Mouse (Mus musculus): Measurements from ENCODE around the gene Spag7.
A peak's percentile ranks its signal among the peaks of the same experiment; 100 is the strongest.

Spag7 gene

GRCm38 (mm10) chr11:70656456-70656927 lies 12.7 kb downstream of the Spag7 start:
- DNase-seq (ENCODE audit: low read depth, low spot score) = no peak

DNA sequence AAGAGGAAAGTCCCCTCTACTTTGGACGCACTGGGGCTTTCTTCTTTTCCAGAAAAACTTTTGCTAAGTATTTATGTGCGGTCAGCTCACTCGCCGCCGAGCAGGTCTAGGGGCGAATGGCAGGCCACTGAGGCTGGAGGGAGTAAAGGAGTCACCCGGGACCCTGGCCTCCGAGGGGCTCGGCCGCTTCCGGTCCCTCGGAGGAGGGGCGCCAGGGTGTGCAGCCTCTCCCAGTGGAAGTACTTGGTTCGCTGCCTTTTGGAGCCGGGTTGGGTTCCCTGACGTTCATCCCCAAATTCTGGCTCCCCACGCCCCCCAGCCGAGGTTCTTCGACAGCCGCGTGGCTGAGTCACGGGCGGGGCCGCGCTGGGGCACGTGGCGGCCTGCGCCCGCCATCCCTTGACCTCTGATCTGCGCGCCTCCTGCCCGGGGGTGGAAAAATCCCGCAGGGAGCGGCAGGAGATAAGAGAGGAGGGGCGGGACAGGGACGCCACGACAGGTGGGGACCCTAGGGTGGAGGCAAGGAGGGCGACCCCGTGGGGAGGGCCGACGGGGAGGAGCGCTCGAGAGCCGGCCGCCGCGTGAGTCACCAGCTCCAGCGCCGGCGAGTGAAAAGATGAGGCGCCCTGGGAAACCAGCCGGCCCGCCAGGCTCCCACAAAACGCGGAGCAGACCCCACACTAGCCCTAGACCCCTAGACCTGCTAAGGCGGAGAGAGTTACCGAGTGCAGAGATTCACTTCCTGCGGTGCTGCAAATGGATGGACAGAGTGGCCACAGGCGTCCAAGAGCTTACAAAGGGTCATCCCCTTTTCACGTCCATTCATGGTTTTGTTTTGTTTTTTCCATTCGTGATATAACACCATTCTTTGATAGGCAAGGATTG lies 13.4 kb downstream of the Spag7 start:
- peak; percentile 57 for DNase-seq (ENCODE audit: low read depth, low spot score)

DNA sequence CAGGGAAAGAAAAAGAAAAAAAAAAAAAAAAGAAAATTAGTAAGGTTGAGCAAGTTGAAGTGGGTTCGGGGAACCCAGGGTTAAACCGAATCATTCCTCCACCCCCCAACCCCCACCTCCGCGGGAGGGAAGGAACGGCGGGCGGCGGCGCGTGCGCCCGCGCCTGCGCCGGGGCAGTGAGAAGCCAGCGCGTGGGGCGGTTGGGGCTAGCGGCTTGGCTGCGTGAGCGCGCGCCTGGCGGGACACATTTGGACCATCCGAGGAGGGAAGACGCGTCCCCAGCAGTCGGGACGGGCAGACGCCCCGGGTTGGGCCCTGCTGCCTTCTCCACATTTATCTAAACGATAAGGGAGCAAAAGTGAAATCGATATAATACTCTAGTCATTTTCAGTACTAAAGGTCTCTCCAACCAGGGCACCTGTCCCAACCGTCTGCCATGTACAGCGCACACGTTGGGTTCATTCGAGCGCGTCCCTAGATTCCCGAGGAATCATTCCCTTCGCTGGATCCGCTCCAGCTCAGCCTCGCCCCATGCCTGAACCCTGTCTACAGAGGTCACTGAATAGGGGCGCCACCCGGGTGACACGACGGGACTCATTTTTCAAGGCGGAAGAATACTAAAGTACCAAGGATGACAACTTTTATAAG lies 14.2 kb downstream of the Spag7 start:
- peak; percentile 61 for DNase-seq (ENCODE audit: low read depth, low spot score)

GRCm38 (mm10) chr11:70654198-70654922 lies 14.9 kb downstream of the Spag7 start, which contains the start of gene Pfn1:
Gene Pfn1 (minus strand): TSS chr11:70654644.
- DNase-seq (ENCODE audit: low read depth, low spot score) = peak; percentile 43

DNA sequence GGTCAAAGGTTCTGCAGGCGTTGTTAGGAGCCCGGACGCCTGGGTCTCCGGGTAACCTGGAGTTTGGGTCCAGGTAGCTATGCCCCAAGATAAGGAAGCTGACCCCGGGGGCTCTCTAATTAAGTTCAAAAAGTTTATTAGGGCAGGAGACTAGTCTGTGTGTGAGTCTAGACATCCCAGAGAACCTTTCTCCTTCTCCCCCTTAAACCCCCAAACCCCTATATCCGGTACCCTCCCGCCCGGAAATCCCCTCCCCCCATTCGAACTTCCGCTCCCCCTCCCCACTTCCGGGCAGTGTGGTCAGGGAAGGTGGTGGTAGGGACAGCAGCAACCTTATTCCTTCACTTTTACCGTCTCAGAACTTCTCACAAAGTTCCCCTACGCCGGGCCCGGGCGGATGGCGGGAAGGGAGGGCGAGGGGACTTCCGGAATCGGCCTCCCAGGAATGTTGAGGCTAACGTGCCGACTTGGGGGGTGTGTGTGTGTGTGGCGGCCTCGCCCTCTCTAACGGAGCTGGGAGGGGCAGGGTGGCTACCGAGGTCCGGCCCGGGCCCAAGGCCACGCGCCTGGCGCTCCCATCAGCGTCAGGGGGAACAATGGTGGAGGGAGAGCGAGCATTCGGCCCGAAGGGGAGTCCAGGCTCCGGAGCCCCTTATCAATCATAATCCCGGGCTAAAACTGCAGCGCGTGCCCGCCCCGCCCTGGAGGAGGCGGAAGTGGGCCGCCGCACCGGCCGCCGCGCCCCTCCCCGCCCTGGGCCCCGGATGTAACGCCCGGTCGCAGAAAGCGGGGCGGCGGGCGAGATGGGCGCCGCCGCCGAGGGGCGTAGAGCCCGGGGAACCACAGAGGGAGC lies 15.6 kb downstream of the Spag7 start:
- peak; percentile 42 for DNase-seq (ENCODE audit: low read depth, low spot score)

GRCm38 (mm10) chr11:70652884-70653344 lies 16.3 kb downstream of the Spag7 start:
- DNase-seq (ENCODE audit: low read depth, low spot score) = no peak

DNA sequence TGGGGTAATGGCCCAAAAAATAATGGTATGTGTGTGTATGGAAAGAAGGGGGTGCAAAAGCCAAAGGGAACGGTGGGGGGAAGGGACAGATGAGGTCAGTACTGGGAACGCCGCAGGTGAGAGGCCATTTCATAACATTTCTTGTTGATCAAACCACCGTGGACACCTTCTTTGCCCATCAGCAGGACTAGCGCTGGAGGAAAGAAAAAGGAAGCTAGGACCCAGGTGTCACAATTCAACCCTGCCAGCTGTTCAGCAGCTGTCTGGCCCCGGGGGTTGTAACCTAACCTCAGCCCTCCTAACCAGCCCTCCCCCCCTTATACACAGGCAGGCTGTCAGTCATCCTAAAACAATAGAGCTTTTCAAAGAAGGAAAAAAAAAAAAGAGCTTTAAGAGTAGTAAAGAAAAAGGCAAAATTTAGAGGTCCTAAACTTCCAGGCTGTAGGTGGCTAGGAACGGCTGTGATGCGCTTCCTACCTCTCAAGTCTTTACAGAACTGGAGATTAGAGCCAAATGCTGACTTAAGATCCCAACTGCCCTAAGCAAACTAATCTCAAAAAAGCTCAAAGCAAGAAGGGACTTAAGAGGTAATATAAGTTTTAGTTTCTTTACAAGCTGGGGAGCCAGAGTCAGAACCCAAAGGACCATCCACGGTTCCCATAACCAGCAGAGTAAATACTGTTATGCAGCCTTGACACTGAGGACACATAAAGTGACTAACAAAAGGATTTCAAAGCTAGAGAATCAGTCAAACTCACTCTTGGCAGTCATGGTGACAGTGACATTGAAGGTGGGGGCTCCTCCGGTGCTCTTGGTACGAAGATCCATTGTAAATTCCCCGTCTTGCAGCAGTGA lies 17.0 kb downstream of the Spag7 start:
- no peak for DNase-seq (ENCODE audit: low read depth, low spot score)

DNA sequence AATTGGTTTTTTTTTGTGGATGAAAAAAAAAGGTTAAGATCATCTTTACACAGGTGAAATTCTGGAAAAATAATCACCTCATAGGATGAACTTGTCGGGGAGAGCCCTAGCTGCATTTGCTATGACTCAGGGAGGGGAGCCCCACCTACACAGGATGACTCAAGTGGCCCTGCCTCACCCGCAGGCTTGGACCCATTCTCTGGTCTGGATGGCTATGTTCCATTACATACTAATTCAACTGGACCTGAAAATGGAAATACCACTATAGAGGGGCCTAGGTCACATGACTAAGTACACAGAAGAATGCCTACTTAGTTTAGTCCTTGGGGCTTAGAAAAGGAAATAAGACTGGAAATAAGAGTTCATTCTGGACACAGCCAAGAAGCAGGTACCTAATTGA lies 17.8 kb downstream of the Spag7 start:
- no peak for DNase-seq (ENCODE audit: low read depth, low spot score)

DNA sequence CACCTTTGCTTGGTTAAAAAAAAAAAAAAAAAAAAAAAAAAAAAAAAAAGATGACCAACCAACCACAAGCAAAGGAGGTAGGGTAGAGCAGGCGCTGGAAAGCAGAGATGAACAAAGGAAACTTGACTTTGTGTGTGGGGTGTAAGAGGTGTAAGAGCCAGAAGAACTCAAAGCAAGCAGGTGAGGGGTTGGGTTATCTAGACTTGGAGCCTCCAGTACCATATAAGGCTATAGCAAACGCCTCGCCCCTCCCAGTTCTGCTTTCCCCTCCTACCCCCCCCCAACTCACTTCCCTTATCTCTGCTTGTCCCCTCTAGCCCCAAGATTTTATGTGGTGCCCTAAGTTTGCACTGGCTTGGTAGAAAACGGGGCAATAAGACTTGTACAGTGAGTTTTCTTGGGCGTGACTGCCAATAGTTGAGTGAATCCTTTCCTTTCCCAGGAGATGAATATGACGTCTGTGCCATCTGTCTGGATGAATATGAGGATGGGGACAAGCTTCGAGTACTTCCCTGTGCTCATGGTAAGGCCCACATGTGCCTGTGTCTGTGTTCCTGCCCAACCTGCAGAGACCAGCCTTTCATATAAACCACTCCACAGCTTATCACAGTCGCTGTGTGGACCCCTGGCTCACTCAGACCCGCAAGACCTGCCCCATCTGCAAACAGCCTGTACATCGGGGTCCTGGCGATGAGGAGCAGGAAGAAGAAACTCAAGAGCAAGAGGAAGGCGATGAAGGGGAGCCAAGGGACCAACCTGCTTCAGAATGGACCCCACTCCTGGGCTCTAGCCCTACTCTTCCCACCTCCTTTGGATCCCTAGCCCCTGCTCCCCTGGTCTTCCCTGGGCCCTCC lies 18.7 kb downstream of the Spag7 start:
- DNase-seq (ENCODE audit: low read depth, low spot score) = no peak

- DNase-seq (ENCODE audit: low read depth, low spot score) = no peak
Observed at GRCm38 (mm10) chr11:70649185-70649734, 20.0 kb downstream of the Spag7 start.

- no peak for DNase-seq (ENCODE audit: low read depth, low spot score)
Observed at GRCm38 (mm10) chr11:70648512-70648911, 20.7 kb downstream of the Spag7 start.

GRCm38 (mm10) chr11:70647716-70648420 lies 21.3 kb downstream of the Spag7 start:
- DNase-seq (ENCODE audit: low read depth, low spot score) = no peak

GRCm38 (mm10) chr11:70646691-70647650 lies 22.2 kb downstream of the Spag7 start, which contains the start of the genes Rnf167 and Slc25a11:
Gene Rnf167 (plus strand): TSS chr11:70647235.
Gene Slc25a11 (minus strand): TSS chr11:70647479.
- DNase-seq (ENCODE audit: low read depth, low spot score) = peak; percentile 99

DNA sequence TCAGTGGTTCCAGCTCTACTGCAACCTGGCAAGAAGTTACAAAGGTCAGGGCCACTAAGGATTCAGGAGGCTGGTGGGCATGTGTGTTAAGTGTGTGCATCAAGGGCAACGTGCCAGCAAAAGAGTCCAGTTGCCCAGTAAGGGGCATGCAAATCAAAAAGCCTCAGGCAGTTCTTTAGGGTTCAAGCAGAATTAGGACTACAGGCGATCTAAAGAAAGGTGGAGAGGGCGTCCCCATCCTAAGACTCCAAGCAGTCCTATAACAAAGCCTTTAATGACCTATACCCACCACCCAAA lies 23.0 kb downstream of the Spag7 start:
- DNase-seq (ENCODE audit: low read depth, low spot score) = no peak

DNA sequence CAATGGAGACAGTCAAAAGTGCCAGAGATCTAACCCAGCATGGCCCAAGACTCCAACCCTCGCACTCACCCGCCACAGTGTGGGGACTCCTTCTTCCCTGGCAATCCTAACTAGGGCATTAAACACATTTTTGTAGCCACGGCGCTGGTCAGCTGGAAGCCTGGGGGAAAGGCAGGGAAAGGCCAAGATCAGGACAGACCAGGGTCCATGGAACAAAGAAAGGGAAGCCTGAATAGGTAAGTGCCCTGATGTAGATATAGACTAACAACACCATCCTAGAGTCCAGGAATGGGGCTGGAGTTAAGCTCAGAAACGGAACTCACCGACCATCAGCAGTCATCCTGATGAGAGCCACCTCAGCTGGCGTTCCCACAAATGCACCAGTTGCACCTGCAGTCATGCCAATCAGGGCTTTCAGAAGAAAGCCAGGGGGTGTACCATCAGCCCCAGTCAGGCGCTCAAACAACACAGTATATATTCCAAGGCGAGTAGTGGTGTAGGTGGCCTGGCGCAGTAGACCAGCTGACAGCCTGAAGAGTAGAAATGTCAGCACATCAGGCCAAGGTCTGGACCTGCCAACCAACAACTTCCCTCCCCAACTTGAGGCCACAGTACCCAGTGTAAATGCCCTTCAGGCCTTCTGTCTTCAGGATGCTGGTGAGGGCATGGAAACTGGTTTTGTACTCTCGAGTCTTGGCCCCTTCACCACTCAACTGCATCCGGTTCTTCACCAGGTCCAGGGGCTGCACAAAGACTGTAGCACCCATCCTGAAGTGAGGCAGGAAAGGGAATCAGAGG lies 23.6 kb downstream of the Spag7 start:
- DNase-seq (ENCODE audit: low read depth, low spot score) = no peak

DNA sequence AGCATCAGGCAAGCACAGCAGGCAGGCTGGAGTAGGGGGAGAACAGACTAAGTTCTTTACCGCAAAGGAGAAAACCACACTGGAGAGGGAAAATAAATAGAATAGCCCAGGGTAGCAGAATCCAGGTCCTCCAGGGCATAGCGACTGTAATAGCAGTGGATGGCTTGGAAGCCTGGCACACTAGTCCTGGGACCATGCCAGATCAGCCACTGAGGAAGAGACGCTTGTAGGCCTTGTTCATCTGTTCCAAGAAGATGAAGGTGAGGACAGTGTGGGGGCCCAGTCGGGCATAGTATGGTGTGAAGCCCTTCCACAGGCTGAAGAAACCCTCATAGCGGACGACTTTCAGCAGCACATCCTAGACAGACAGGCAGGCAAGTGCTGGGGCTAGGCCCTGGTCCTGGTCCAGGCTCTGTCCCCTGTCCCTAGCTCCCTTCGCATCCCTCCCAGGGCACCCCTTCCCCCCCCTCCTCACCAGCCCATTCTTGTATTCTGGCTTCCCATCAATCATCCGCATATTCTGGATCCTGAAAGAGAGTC lies 24.6 kb downstream of the Spag7 start:
- no peak for DNase-seq (ENCODE audit: low read depth, low spot score)
